Mouse (Mus musculus) liver, embryonic 12.5 days (tissue): Measurements from ENCODE around the gene Asna1. TPM values are rescaled to one million over a fixed set of nuclear protein-coding genes. Genes with fewer than 3 reads are reported as not detected.
A peak's percentile ranks its signal among the peaks of the same experiment; 100 is the strongest.

ENCODE experiments used
- ATAC-seq: fragments of 200-750 bp; cut with Nextera tagmentation; 2 replicates; pipeline ENCODE4 v1.8.0; 2017; ENCODE audit warnings: moderate number of reproducible peaks, mild to moderate bottlenecking, moderate library complexity
- H3K27ac ChIP-seq: fragments of 300-500 bp; sonication (generic); 2 replicates; pipeline ENCODE4 v1.5.1; 2016; ENCODE audit warnings: mild to moderate bottlenecking
- H3K27me3 ChIP-seq: fragments of 300-500 bp; sonication (generic); replicated peaks from 2 replicates; pipeline ENCODE4 v1.6.1; 2016; ENCODE audit warnings: mild to moderate bottlenecking, moderate library complexity
- H3K36me3 ChIP-seq: fragments of 300-500 bp; sonication (generic); 2 replicates; pipeline ENCODE4 v1.6.1; 2016; ENCODE audit warnings: mild to moderate bottlenecking, moderate library complexity
- H3K4me1 ChIP-seq: fragments of 300-500 bp; sonication (generic); 2 replicates; pipeline ENCODE4 v1.6.1; 2016
- H3K4me2 ChIP-seq: fragments of 300-500 bp; sonication (generic); 2 replicates; pipeline ENCODE4 v1.6.1; 2016; ENCODE audit warnings: mild to moderate bottlenecking, moderate library complexity
- H3K4me3 ChIP-seq: fragments of 300-500 bp; sonication (generic); 2 replicates; pipeline ENCODE4 v1.5.1; 2016; ENCODE audit warnings: mild to moderate bottlenecking, moderate library complexity
- H3K9ac ChIP-seq: fragments of 300-500 bp; sonication (generic); 2 replicates; pipeline ENCODE4 v1.6.1; 2016; ENCODE audit warnings: mild to moderate bottlenecking, moderate library complexity
- H3K9me3 ChIP-seq: fragments of 300-500 bp; sonication (generic); replicated peaks from 2 replicates; pipeline ENCODE4 v1.6.1; 2016; ENCODE audit warnings: mild to moderate bottlenecking, moderate library complexity
- WGBS: fragments of 180-500 bp; shearing (Covaris S2); methylation state at CpG from one replicate; pipeline ENCODE4 v1.1.7; 2016; ENCODE audit not compliant: insufficient replicate concordance; 5-methylcytosine and 5-hydroxymethylcytosine counted together
- polyA plus RNA-seq: library from polyadenylated mRNA; unstranded; fragments of >200 nt; fragmentation: Nextera tagmentation; extraction: Ambion mirVana; gene quantifications from 2 replicates; pipeline ENCODE4 v1.2.1, GENCODE M21; 2016

Gene Asna1
- polyA plus RNA-seq = 85.8 and 87.3 TPM in 2 replicates

DNA sequence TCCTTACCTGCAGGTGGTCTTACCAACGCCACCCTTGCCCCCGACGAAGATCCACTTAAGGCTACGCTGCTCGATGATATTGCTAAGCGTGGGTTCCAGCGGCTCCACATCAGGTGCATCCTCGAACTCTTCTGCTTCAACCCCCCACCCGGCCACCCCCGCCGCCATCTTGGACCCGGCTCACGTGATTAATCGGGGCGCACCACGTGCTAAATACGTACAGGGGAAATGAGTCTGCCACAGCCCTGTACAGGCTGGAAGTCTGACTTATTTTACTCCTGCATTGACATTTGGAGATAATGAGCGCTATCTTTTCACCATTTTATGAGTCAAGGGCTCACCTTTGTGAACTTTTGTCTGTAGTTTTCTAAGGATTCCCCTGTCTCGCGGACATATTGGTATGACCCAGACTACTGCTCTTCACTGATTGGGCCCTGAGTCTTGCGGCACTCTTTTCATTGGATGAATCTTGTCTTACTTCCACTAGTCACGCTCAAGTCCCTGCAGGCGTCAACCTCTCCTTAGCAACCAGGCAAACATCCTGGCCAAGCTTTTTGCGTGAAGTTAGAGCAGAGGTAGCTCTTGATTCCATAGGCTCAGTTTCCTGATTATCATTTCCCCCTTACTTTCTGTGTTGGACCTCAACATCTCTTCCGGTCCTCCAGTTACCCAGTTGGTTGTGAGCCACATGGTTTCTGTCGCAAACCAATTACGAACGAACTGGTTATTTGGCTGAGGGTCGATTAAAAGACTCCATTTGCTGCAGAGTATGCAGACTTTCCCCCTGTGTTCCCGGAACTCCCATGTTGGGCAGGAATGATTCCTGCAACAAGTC is at the start of gene Asna1:
TSS of gene Asna1 (minus strand) at position 184 of the 835 bp plus-strand sequence.
- H3K4me3 ChIP-seq = peak within 1 kb of the TSS; percentile 100
- H3K9ac ChIP-seq = peak within 1 kb of the TSS; percentile 100
- WGBS = 3% methylated on average over 30 of the region's 30 CpGs
- H3K4me1 ChIP-seq = peaks cover 51% of the 10 kb centered on the region
- peak; percentile 82 for ATAC-seq
- peak within 1 kb of the TSS; percentile 96 for H3K4me2 ChIP-seq
- no peaks in the 10 kb centered on the region for H3K27me3 ChIP-seq
- no peaks in the 10 kb centered on the region for H3K9me3 ChIP-seq
- peak within 1 kb of the TSS; percentile 96 for H3K27ac ChIP-seq
- peaks cover 60% of the 10 kb centered on the region for H3K36me3 ChIP-seq

DNA sequence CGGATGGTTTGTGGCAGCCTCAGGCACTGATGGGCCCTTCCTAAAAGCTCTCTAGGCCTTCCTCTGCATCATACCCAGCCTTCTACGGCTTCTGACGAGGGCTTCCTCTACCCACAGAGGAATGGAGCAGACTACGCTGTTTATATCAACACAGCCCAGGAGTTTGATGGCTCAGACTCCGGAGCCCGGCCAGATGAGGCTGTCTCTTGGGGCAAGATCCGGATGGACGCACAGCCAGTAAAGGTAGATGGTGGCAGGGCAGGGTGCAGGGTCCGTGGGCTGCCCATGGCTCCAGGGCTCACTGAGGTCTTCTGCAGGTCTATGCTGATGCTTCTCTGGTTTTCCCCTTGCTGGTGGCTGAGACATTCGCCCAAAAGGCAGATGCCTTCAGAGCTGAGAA is 49.5 kb upstream of the Asna1 start:
- H3K4me2 ChIP-seq = peak overlapping the region; percentile 55; the same call in 1 of the 2 replicates
- no peaks in the 10 kb centered on the region for H3K27me3 ChIP-seq
- WGBS = 86% methylated on average over 10 of the region's 10 CpGs
- peak overlapping the region; percentile 81 for H3K27ac ChIP-seq
- no peak overlapping the region for H3K9ac ChIP-seq
- H3K9me3 ChIP-seq = no peaks in the 10 kb centered on the region
- H3K4me1 ChIP-seq = peaks cover 80% of the 10 kb centered on the region
- H3K36me3 ChIP-seq = peaks cover 63% of the 10 kb centered on the region
- no peak overlapping the region for H3K4me3 ChIP-seq
- ATAC-seq = no peak

DNA sequence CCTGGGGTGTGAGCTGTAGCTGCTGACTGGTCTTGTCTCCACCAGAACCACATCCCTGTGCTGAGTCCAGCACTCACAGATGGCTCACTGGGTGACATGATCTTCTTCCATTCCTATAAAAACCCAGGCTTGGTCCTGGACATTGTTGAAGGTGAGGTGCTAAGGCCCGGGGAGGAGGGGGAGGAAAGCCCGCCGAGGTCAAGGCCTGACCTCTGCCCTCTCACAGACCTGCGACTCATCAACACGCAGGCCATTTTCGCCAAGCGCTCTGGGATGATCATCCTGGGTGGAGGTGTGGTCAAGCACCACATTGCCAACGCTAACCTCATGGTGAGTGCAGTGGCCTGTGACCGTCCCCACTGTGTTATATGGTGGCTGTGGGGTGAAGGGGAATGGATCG is 49.1 kb upstream of the Asna1 start:
- Histone ChIP-seq H3K27me3 (no peaks in the 10 kb centered on the region), H3K9ac (no peak overlapping the region), H3K36me3 (peaks cover 60% of the 10 kb centered on the region), H3K4me2 (no peak overlapping the region), H3K4me3 (no peak overlapping the region), H3K4me1 (peaks cover 76% of the 10 kb centered on the region), H3K9me3 (no peaks in the 10 kb centered on the region), H3K27ac (peak overlapping the region; percentile 81; the same call in 1 of the 2 replicates)
- WGBS = 82% methylated on average over 10 of the region's 10 CpGs
- ATAC-seq = no peak

DNA sequence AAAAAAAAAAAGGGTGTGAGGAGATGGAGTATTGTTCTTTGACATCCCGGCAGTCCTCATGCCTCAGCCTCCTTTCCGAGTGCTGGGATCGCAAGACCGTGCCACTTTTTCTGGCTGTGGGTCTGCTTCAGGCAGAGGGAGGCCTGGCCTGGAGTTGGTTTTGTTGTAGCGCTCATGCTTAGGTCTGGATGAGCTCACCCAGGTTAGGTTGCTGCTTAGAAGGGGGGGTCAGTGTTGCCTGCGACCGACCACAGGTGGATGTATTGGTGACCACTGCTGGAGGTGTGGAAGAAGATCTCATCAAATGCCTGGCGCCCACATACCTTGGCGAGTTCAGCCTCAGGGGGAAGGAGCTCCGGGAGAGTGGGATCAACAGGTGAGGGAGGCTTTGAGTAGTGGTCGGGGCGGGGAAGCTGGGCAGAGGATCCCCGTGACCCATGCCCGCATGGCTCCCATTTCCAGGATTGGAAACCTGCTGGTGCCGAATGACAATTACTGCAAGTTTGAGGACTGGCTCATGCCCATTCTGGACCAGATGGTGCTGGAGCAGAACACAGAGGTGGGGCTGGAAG is 48.0 kb upstream of the Asna1 start:
- peak overlapping the region; percentile 78 for H3K4me2 ChIP-seq
- H3K9ac ChIP-seq = peak overlapping the region; percentile 93; the same call in 1 of the 2 replicates
- H3K36me3 ChIP-seq = peaks cover 49% of the 10 kb centered on the region
- no peaks in the 10 kb centered on the region for H3K9me3 ChIP-seq
- 0 out of 2 replicates have a peak overlapping the region, but pooled peaks have one; percentile 94 for H3K27ac ChIP-seq
- no peaks in the 10 kb centered on the region for H3K27me3 ChIP-seq
- H3K4me1 ChIP-seq = peaks cover 66% of the 10 kb centered on the region
- no peak for ATAC-seq
- H3K4me3 ChIP-seq = peak overlapping the region; percentile 95; the same call in 1 of the 2 replicates
- WGBS = 83% methylated on average over 15 of the region's 15 CpGs

DNA sequence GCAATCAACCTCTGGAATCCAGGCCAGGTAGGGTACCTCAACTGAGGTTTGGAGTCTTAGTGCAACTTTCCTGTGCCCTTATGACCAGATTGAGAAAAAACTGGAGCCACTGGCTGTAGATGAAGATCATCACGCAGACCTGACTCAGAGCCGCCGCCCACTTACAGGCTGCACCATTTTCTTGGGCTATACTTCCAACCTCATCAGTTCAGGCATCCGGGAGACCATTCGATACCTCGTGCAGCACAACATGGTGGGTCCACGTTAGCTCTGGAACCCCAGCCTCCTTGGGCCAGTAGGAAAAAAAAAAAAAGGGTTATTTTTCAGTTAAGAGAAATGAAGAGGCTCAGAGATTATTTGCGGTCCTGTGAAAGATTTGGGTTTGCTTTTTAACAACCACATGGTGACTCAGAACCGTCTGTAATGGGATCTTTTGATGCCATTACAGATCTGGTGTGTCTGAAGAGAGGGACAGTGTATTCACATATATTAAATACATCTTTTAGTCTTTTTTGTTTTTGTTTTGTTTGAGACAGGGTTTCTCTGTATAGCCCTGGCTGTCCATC is 47.4 kb upstream of the Asna1 start:
- H3K9ac ChIP-seq = peak overlapping the region; percentile 93
- peak overlapping the region; percentile 94 for H3K27ac ChIP-seq
- peaks cover 44% of the 10 kb centered on the region for H3K36me3 ChIP-seq
- WGBS = 30% methylated on average over 9 of the region's 9 CpGs
- 0 out of 2 replicates have a peak, but pooled peaks cover 2% of the 10 kb centered on the region for H3K27me3 ChIP-seq
- ATAC-seq = no peak
- H3K4me3 ChIP-seq = peak overlapping the region; percentile 95
- H3K9me3 ChIP-seq = no peaks in the 10 kb centered on the region
- H3K4me1 ChIP-seq = peaks cover 65% of the 10 kb centered on the region
- peak overlapping the region; percentile 78 for H3K4me2 ChIP-seq

DNA sequence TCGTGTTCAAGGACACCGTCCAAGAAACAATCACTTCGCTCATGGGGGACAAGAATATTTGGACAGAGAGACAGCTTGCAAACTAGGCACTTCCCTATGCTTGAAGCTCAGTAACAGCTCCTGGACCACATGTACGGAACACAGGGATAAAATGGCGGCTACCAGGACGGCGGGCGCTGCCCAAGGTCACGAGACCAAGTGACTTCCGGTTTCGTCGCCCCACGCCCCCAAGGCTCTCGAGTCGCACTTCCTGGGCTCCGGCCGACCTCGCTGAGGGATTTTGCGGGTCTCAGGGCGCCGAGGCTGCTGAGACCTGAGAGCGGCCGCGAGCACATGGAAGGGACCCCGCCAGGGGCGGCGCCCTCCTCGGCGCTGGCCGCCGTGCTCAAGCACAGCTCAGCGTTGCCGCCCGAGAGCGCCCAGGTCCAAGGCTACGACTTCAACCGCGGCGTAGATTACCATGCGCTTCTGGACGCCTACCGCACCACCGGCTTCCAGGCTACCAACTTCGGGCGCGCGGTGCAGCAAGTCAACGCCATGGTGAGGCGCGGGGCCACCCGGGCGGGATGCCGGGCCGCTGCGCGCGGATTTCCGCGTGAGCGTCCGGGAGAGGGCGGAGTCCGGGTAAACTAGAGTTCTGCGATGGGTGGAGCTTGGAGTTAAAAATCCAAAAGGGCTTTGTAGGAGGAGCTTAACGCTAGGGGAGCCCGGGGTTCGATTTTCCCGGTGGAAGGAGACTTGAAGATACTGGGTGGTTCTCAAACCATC is 46.6 kb upstream of the Asna1 start, which contains the start of gene Dhps:
TSS of gene Dhps (plus strand) at position 244 of the 768 bp plus-strand sequence.
- Histone ChIP-seq H3K4me1 (peaks cover 58% of the 10 kb centered on the region), H3K27ac (peak within 1 kb of the TSS; percentile 94), H3K4me2 (peak within 1 kb of the TSS; percentile 78), H3K9me3 (no peaks in the 10 kb centered on the region), H3K4me3 (peak within 1 kb of the TSS; percentile 95), H3K36me3 (peaks cover 38% of the 10 kb centered on the region), H3K27me3 (0 out of 2 replicates have a peak, but pooled peaks cover 3% of the 10 kb centered on the region), H3K9ac (peak within 1 kb of the TSS; percentile 93)
- ATAC-seq = peak; percentile 77
- WGBS = 1% methylated on average over 68 of the region's 68 CpGs

DNA sequence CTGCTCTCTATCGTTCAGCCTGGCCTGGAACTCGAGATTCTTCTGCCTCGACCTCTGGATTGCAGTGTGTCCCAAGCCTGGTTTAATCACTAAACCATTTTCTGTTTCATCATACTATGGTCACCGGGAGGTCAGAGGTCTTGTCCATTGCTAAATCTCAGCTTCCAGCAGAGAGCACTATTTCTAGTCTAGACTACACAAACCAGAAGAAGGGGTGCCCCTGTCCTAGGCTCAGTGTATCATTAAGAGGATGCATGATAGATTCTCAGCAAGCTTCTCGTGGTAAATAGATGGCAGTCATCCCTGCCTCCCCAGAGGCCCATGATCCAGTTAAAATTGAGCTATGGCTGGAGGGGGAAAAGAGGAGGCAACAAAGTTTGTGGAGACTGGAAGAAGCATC is 46.0 kb upstream of the Asna1 start:
- H3K4me1 ChIP-seq = peaks cover 52% of the 10 kb centered on the region
- H3K27ac ChIP-seq = peak overlapping the region; percentile 94
- 0 out of 2 replicates have a peak, but pooled peaks cover 3% of the 10 kb centered on the region for H3K27me3 ChIP-seq
- H3K4me2 ChIP-seq = peak overlapping the region; percentile 78
- H3K9me3 ChIP-seq = no peaks in the 10 kb centered on the region
- WGBS = 68% methylated on average over 5 of the region's 5 CpGs
- peak overlapping the region; percentile 42; the same call in 1 of the 2 replicates for H3K9ac ChIP-seq
- H3K36me3 ChIP-seq = peaks cover 38% of the 10 kb centered on the region
- peak overlapping the region; percentile 95 for H3K4me3 ChIP-seq
- no peak for ATAC-seq

DNA sequence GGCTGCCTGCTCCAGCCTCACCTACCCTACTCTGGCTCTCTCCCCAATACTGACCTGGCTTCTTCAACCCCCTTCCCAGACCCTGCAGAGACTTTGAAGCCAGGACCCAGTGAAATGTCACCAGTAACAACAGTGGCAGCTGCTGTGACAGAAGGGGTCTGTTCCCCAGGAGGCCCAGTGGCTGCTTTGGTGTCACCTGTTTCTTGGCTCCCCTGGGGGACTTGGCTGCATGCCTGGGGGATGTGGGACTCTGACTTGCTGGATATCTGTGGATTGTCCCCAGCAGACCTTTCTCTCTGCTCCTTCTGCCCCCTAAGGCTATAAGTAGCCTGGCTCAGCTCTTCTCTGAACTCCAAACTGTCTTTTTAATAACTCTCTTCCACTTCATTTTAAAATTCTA is 42.9 kb upstream of the Asna1 start, which contains the start of gene Gm5741:
TSS of gene Gm5741 (minus strand) at position 1 of the 400 bp plus-strand sequence.
- Histone ChIP-seq H3K9me3 (no peaks in the 10 kb centered on the region), H3K27ac (no peak within 1 kb of the TSS), H3K36me3 (peaks cover 9% of the 10 kb centered on the region), H3K4me1 (peaks cover 21% of the 10 kb centered on the region), H3K27me3 (0 out of 2 replicates have a peak, but pooled peaks cover 3% of the 10 kb centered on the region), H3K4me2 (no peak within 1 kb of the TSS), H3K9ac (no peak within 1 kb of the TSS), H3K4me3 (no peak within 1 kb of the TSS)
- ATAC-seq = no peak

DNA sequence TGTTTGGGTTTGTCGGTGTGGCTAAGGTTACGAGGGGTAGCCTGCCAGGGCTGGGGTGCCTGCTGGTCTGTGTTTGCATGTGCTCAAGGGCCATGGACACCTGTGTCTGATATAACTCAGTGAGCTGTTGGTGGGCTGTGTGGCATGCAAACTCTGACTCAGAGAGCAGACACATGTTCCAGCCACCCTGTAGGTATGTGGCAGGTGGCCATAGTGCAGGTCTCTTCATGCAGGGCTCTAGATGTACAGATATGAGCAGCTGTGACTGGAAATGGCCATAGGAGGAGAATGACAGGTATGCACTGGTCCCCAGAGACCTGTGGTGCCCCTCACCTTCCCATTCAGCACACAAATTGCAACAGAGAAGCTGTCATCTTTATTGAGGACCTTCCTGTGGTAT is 42.1 kb upstream of the Asna1 start:
- Histone ChIP-seq H3K36me3 (peaks cover 14% of the 10 kb centered on the region; the same call in 1 of the 2 replicates), H3K9me3 (no peaks in the 10 kb centered on the region), H3K4me1 (peaks cover 13% of the 10 kb centered on the region), H3K4me3 (no peak overlapping the region), H3K27ac (no peak overlapping the region), H3K9ac (no peak overlapping the region), H3K27me3 (0 out of 2 replicates have a peak, but pooled peaks cover 3% of the 10 kb centered on the region), H3K4me2 (no peak overlapping the region)
- ATAC-seq = no peak
- WGBS = 92% methylated on average over 2 of the region's 2 CpGs

DNA sequence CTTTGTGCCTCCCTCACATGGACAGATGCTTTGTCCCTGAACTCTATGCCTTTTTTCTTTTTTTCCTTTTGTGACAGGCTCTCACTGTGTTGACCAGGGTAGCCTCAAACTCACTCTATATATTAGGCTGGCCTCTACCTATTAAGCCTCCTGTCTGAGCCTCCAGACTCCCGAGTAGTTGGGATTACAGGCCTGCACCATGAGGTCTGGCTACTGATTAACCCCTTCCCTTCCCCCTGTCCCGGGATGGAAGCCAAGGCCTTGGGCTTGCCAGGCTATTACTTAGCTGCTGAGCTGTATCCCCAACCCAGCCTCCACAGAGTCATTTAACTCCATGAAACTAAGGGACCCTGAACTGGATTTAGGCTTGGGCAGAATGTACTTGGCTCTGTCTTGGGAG is 40.1 kb upstream of the Asna1 start:
- H3K36me3 ChIP-seq = peaks cover 14% of the 10 kb centered on the region; the same call in 1 of the 2 replicates
- no peaks in the 10 kb centered on the region for H3K9me3 ChIP-seq
- no peak overlapping the region for H3K9ac ChIP-seq
- 56% methylated on average over 2 of the region's 2 CpGs for WGBS
- 0 out of 2 replicates have a peak, but pooled peaks have one; percentile 30 for ATAC-seq
- H3K4me1 ChIP-seq = peaks cover 9% of the 10 kb centered on the region
- peak overlapping the region; percentile 49; the same call in 1 of the 2 replicates for H3K27ac ChIP-seq
- H3K4me3 ChIP-seq = no peak overlapping the region
- no peak overlapping the region for H3K4me2 ChIP-seq
- 0 out of 2 replicates have a peak, but pooled peaks cover 3% of the 10 kb centered on the region for H3K27me3 ChIP-seq

DNA sequence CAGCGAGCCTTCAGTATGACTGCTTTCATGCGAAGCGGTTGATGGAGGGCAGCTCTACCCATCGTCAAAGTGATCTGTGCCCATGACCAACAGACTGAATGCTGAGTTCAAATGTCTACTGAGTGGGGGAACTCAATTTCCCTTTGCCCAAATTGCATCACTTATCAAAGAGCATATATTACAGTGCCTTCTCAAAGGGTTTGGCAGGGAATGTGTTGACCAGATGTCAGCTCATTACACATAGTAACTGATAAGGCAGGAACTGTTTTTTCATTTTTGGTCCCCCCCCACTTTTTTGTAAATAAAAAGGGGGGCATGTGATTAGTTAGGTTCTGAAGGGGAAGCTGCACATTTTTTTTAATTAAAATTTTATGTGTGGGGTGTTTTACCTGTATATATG is 37.5 kb upstream of the Asna1 start:
- no peak for ATAC-seq
- no peak overlapping the region for H3K4me3 ChIP-seq

More for the DNA sequence above, 37.5 kb upstream of the Asna1 start:
- Histone ChIP-seq H3K4me2 (no peak overlapping the region), H3K27me3 (0 out of 2 replicates have a peak, but pooled peaks cover 2% of the 10 kb centered on the region), H3K9me3 (no peaks in the 10 kb centered on the region), H3K27ac (no peak overlapping the region), H3K9ac (no peak overlapping the region), H3K36me3 (peaks cover 19% of the 10 kb centered on the region), H3K4me1 (peaks cover 14% of the 10 kb centered on the region)
- 84% methylated on average over 4 of the region's 4 CpGs for WGBS
